In genomic region chr1:88074471-88074870, GRCm38 (mm10) we compare ENCODE assay signal across 25 mouse cellular contexts. TPM values are rescaled to one million over a fixed set of nuclear protein-coding genes. Genes with fewer than 3 reads are reported as not detected.
DNase-seq lines count a peak whose midpoint lies in the region; ATAC-seq and TF ChIP-seq lines count a peak whose summit lies in the region.
"Had no signal": no experiment of that assay in that cellular context is flagged by ENCODE, and none has a peak within 500 bp of the region (broad histone marks: within the 10 kb centered on the region; RNA-seq: fewer than 3 reads in every experiment).

No protein-coding gene starts in this region.

- intact Hi-C loops in heart, postnatal 14 days (cut with DNase I) = no loop called here

- H3K4me2 ChIP-seq in liver, embryonic 12.5 days = no peak overlapping the region

- H3K27ac ChIP-seq in liver, adult 2 months (replicated peaks; ENCODE audit: insufficient read depth, low read depth, low read length) = peak overlapping the region; percentile 83
- H3K27ac ChIP-seq in liver, embryonic 12.5 days = no peak overlapping the region

- WGBS in liver, adult 2 months = 14% methylated on average over 2 of the region's 2 CpGs
- 72% methylated on average over 2 of the region's 2 CpGs for WGBS in liver, embryonic 12.5 days (ENCODE audit: insufficient replicate concordance)

- H3K4me3 ChIP-seq in liver, adult 2 months (ENCODE audit: insufficient read depth, low read depth, low read length) = peak overlapping the region; percentile 55; the same call in 1 of the 2 replicates
- no peak overlapping the region for H3K4me3 ChIP-seq in liver, embryonic 12.5 days

- H3K4me1 ChIP-seq in liver, adult 2 months (ENCODE audit: control insufficient read depth, insufficient read depth, low read length) = peaks cover 26% of the 10 kb centered on the region
- no peaks in the 10 kb centered on the region for H3K4me1 ChIP-seq in liver, embryonic 12.5 days

- peaks cover 2% of the 10 kb centered on the region; the same call in 1 of the 2 replicates for H3K36me3 ChIP-seq in liver, adult 2 months (ENCODE audit: control insufficient read depth, insufficient read depth, low read length)
- no peaks in the 10 kb centered on the region for H3K36me3 ChIP-seq in liver, embryonic 12.5 days
- H3K36me3 ChIP-seq: G1E had no signal

- H3K27me3 ChIP-seq in liver, adult 2 months (ENCODE audit: control insufficient read depth, insufficient read depth, low read length) = no peaks in the 10 kb centered on the region
- H3K27me3 ChIP-seq in liver, embryonic 12.5 days (replicated peaks) = no peaks in the 10 kb centered on the region
- H3K27me3 ChIP-seq: CH12.LX had no signal

- DNase-seq in heart, adult 11 months = peak; percentile 18
- no peak for DNase-seq in heart, postnatal 14 days
- DNase-seq in liver, adult 2 months (ENCODE audit: extremely low read depth, low read depth, low spot score) = peak; percentile 91
- DNase-seq: adrenal gland, adult 2 months; adrenal gland, adult 8-10 months; adrenal gland, postnatal 10 days; adrenal gland, postnatal 14 days; adrenal gland, postnatal 25 days; adrenal gland, postnatal 36 days; B cell, adult 2 months; cerebellum, adult 11 months; cerebellum, adult 11-12 months; cerebellum, adult 18-20 months had no signal

- no peak overlapping the region; the same call in 1 of the 2 replicates for H3K9ac ChIP-seq in liver, adult 2 months (ENCODE audit: low read depth, low read length)
- no peak overlapping the region for H3K9ac ChIP-seq in liver, embryonic 12.5 days

- H3K9me3 ChIP-seq in liver, embryonic 12.5 days (replicated peaks) = no peaks in the 10 kb centered on the region
- H3K9me3 ChIP-seq: G1E had no signal

- no peak for TF ChIP-seq POLR2A in liver, adult 2 months (IDR thresholded peaks at IDR 0.05; ENCODE audit: extremely low read depth, insufficient read depth, low read length)

- peaks cover 18% of the 10 kb centered on the region; the same call in 1 of the 2 replicates for H3K79me2 ChIP-seq in liver, adult 2 months (ENCODE audit: control insufficient read depth, insufficient read depth, low read length)

- no peak for TF ChIP-seq CTCF in liver, adult 2 months (IDR thresholded peaks at IDR 0.05; ENCODE audit: low read depth, low read length)

- no peak for ATAC-seq in liver, embryonic 12.5 days
- ATAC-seq: activated CD4-positive, CD25-positive, alpha-beta regulatory T cell, adult 4 months; CD4-positive, CD25-positive, alpha-beta regulatory T cell, adult 4 months; Patski had no signal

RNA-seq across cellular contexts. Expression of gene Ugt1a9, which starts 3.9 kb away (rescaled TPM):
- not detected for total RNA-seq in heart, postnatal 14 days (2021)
- 177 and 194 TPM in 2 replicates for total RNA-seq in liver, adult 2 months (2014; rRNA removed)
- 142 and 259 TPM in 2 replicates for polyA plus RNA-seq in liver, adult 2 months (2012; rRNA removed)
- polyA plus RNA-seq in liver, embryonic 12.5 days (2016; fragmentation: Nextera tagmentation; extraction: Ambion mirVana) = 0.10 and 0.14 TPM in 2 replicates
- total RNA-seq: adrenal gland, adult 18-20 months; adrenal gland, postnatal 25 days; CH12.LX; ES-E14; MEL had no signal
- polyA plus RNA-seq: adrenal gland, adult 2 months; brain, embryonic 14.5 days; C2C12; CD4-positive, CD25-positive, alpha-beta regulatory T cell, adult 4 months; G1E had no signal

RNA-seq across cellular contexts. Expression of gene Ugt1a8, which starts 13.1 kb away (rescaled TPM):
- total RNA-seq in heart, postnatal 14 days (2021) = not detected
- 4.0 and 4.6 TPM in 2 replicates for total RNA-seq in liver, adult 2 months (2014; rRNA removed)
- 0.07 and 0.11 TPM in 2 replicates for polyA plus RNA-seq in liver, adult 2 months (2012; rRNA removed)
- not detected in 2 replicates for polyA plus RNA-seq in liver, embryonic 12.5 days (2016; fragmentation: Nextera tagmentation; extraction: Ambion mirVana)
- total RNA-seq: adrenal gland, adult 18-20 months; adrenal gland, adult 2 months; adrenal gland, adult 8-10 months; adrenal gland, postnatal 14 days; adrenal gland, postnatal 25 days; adrenal gland, postnatal 36 days; adrenal gland, postnatal 4 days; CH12.LX; ES-E14; G1E; MEL had no signal
- polyA plus RNA-seq: activated CD4-positive, CD25-positive, alpha-beta regulatory T cell, adult 4 months; adrenal gland, adult 2 months; brain, embryonic 14.5 days; C2C12; CD4-positive, CD25-positive, alpha-beta regulatory T cell, adult 4 months; G1E; Patski had no signal

RNA-seq across cellular contexts. Expression of gene Ugt1a10, which starts 19.3 kb away (rescaled TPM):
- total RNA-seq in heart, postnatal 14 days (2021) = not detected
- total RNA-seq in liver, adult 2 months (2014; rRNA removed) = 6.4 and 6.9 TPM in 2 replicates
- polyA plus RNA-seq in liver, adult 2 months (2012; rRNA removed) = 1.2 and 2.8 TPM in 2 replicates
- polyA plus RNA-seq in liver, embryonic 12.5 days (2016; fragmentation: Nextera tagmentation; extraction: Ambion mirVana) = not detected in 2 replicates
- total RNA-seq: adrenal gland, adult 2 months; adrenal gland, adult 8-10 months; adrenal gland, postnatal 25 days; CH12.LX; ES-E14; MEL had no signal
- polyA plus RNA-seq: activated CD4-positive, CD25-positive, alpha-beta regulatory T cell, adult 4 months; adrenal gland, adult 2 months; brain, embryonic 14.5 days; C2C12; CD4-positive, CD25-positive, alpha-beta regulatory T cell, adult 4 months; G1E had no signal

RNA-seq across cellular contexts. Expression of gene Ugt1a7c, which starts 20.4 kb away (rescaled TPM):
- 1 to 10 TPM; 2.2 TPM for total RNA-seq in heart, postnatal 14 days (2021)
- 20.1 and 51.1 TPM in 2 replicates for total RNA-seq in liver, adult 2 months (2014; rRNA removed)
- polyA plus RNA-seq in liver, adult 2 months (2012; rRNA removed) = 2.0 and 3.9 TPM in 2 replicates
- polyA plus RNA-seq in liver, embryonic 12.5 days (2016; fragmentation: Nextera tagmentation; extraction: Ambion mirVana) = 1.1 and 1.2 TPM in 2 replicates
- total RNA-seq: MEL had no signal
- polyA plus RNA-seq: C2C12 had no signal

RNA-seq across cellular contexts. Expression of gene Ugt1a6b, which starts 28.6 kb away (rescaled TPM):
- under 1 TPM; 0.34 to 0.96 TPM for total RNA-seq in heart, postnatal 14 days (2021)
- 97.1 and 102 TPM in 2 replicates for total RNA-seq in liver, adult 2 months (2014; rRNA removed)
- polyA plus RNA-seq in liver, adult 2 months (2012; rRNA removed) = 77.3 and 91.0 TPM in 2 replicates
- polyA plus RNA-seq in liver, embryonic 12.5 days (2016; fragmentation: Nextera tagmentation; extraction: Ambion mirVana) = 0.42 and 0.67 TPM in 2 replicates
- total RNA-seq: MEL had no signal
- polyA plus RNA-seq: activated CD4-positive, CD25-positive, alpha-beta regulatory T cell, adult 4 months; C2C12; CD4-positive, CD25-positive, alpha-beta regulatory T cell, adult 4 months; G1E had no signal

Comparison
In these comparisons a context has a peak if more than half of its experiments do, and no peak if none do; other contexts are left out.
1. DNase-seq: peak in heart, adult 11 months (single experiment) and liver, adult 2 months (single experiment); none in heart, postnatal 14 days (0 of 2).
2. RNA of gene Ugt1a9, which starts 3.9 kb away (total RNA-seq): 177 to 194 TPM in liver, adult 2 months; not detected in heart, postnatal 14 days; every median in the first group is over 100 times any median in the second.